Mouse (Mus musculus) megakaryocyte, embryonic 14.5 days (primary cell): ENCODE results near the gene Olfr65. TPM values are rescaled to one million over a fixed set of nuclear protein-coding genes. Genes with fewer than 3 reads are reported as not detected.

ENCODE experiments used
- H3K27me3 ChIP-seq: replicated peaks from 2 replicates; pipeline ENCODE3; 2012; ENCODE audit warnings: inconsistent platforms
- H3K36me3 ChIP-seq: replicated peaks from 2 replicates; pipeline ENCODE3; 2012; ENCODE audit warnings: low read length, inconsistent platforms, mixed read lengths
- H3K4me1 ChIP-seq: 2 replicates; pipeline ENCODE4 v1.6.1; 2012; ENCODE audit warnings: inconsistent platforms
- H3K4me3 ChIP-seq: replicated peaks from 2 replicates; pipeline ENCODE3; 2012; ENCODE audit warnings: moderate library complexity, mild to moderate bottlenecking, inconsistent platforms
- H3K9me3 ChIP-seq: 2 replicates; pipeline ENCODE4 v1.6.1; 2012; ENCODE audit warnings: inconsistent platforms
- FLI1 ChIP-seq: IDR thresholded peaks from 2 replicates; pipeline ENCODE4 v1.6.1; 2012; ENCODE audit warnings: low read length, inconsistent platforms, mixed read lengths
- GATA1 ChIP-seq: IDR thresholded peaks from 3 replicates; pipeline ENCODE4 v1.6.1; 2012; ENCODE audit warnings: mixed read lengths, low read length, inconsistent platforms, borderline replicate concordance
- polyA plus RNA-seq: library from polyadenylated mRNA; stranded (reverse); fragments of >175 nt; gene quantifications from 2 replicates; pipeline ENCODE4 v1.2.3, GENCODE M21; 2012; ENCODE audit warnings: low replicate concordance; ENCODE audit not compliant: insufficient read depth

Olfr65 gene
- polyA plus RNA-seq, 1 experiment, result not detected

- no peak within 1 kb of the TSS for H3K4me3 ChIP-seq
- no peak for TF ChIP-seq FLI1
- TF ChIP-seq GATA1, result no peak
- no peaks in the 10 kb centered on the region for H3K27me3 ChIP-seq
- no peaks in the 10 kb centered on the region for H3K36me3 ChIP-seq
- peaks cover 3% of the 10 kb centered on the region; the same call in 1 of the 2 replicates for H3K4me1 ChIP-seq
- no peaks in the 10 kb centered on the region for H3K9me3 ChIP-seq
These were observed 8.9 kb upstream of the Olfr65 start, which contains the start of gene Olfr64 for GRCm38 (mm10) chr7:103894385-103894784. Gene Olfr64, minus strand, starts transcription at chr7:103894485.

GRCm38 (mm10) chr7:103910047-103910446 is 6.8 kb downstream of the Olfr65 start:
- Histone ChIP-seq H3K4me1 (peaks cover 14% of the 10 kb centered on the region), H3K36me3 (no peaks in the 10 kb centered on the region), H3K9me3 (no peaks in the 10 kb centered on the region), H3K27me3 (no peaks in the 10 kb centered on the region), H3K4me3 (no peak overlapping the region)
- TF ChIP-seq FLI1, result no peak
- no peak for TF ChIP-seq GATA1

- Histone ChIP-seq H3K27me3 (no peaks in the 10 kb centered on the region), H3K4me3 (no peak overlapping the region), H3K36me3 (no peaks in the 10 kb centered on the region), H3K9me3 (no peaks in the 10 kb centered on the region), H3K4me1 (peaks cover 14% of the 10 kb centered on the region)
- no peak for TF ChIP-seq GATA1
- no peak for TF ChIP-seq FLI1
These were observed 9.8 kb downstream of the Olfr65 start for GRCm38 (mm10) chr7:103912969-103913511.

GRCm38 (mm10) chr7:103915338-103915737 is 12.1 kb downstream of the Olfr65 start:
- no peaks in the 10 kb centered on the region for H3K36me3 ChIP-seq
- no peak overlapping the region for H3K4me3 ChIP-seq
- H3K4me1 ChIP-seq, result peaks cover 4% of the 10 kb centered on the region
- no peak for TF ChIP-seq GATA1
- no peak for TF ChIP-seq FLI1
- no peaks in the 10 kb centered on the region for H3K9me3 ChIP-seq
- H3K27me3 ChIP-seq, result no peaks in the 10 kb centered on the region

- Histone ChIP-seq H3K4me1 (no peaks in the 10 kb centered on the region), H3K27me3 (no peaks in the 10 kb centered on the region), H3K9me3 (no peaks in the 10 kb centered on the region), H3K36me3 (no peaks in the 10 kb centered on the region), H3K4me3 (no peak within 1 kb of the TSS)
- TF ChIP-seq GATA1 (no peak), FLI1 (no peak)
These were observed 25.2 kb downstream of the Olfr65 start, which contains the start of gene Olfr631 for GRCm38 (mm10) chr7:103928525-103928924. Gene Olfr631, plus strand, starts transcription at chr7:103928825.

GRCm38 (mm10) chr7:103934264-103934663 is 31.0 kb downstream of the Olfr65 start, which contains the start of gene Olfr632:
Gene Olfr632, plus strand, starts transcription at chr7:103934347.
- H3K36me3 ChIP-seq, result no peaks in the 10 kb centered on the region
- H3K4me1 ChIP-seq, result no peaks in the 10 kb centered on the region; the same call in 1 of the 2 replicates
- no peaks in the 10 kb centered on the region for H3K9me3 ChIP-seq
- TF ChIP-seq GATA1, result no peak
- no peak for TF ChIP-seq FLI1
- H3K4me3 ChIP-seq, result no peak within 1 kb of the TSS
- no peaks in the 10 kb centered on the region for H3K27me3 ChIP-seq

GRCm38 (mm10) chr7:103942730-103943129 is 39.4 kb downstream of the Olfr65 start:
- H3K36me3 ChIP-seq, result no peaks in the 10 kb centered on the region
- H3K9me3 ChIP-seq, result no peaks in the 10 kb centered on the region
- TF ChIP-seq FLI1, result no peak
- no peak for TF ChIP-seq GATA1
- no peaks in the 10 kb centered on the region; the same call in 1 of the 2 replicates for H3K4me1 ChIP-seq
- H3K27me3 ChIP-seq, result no peaks in the 10 kb centered on the region
- no peak overlapping the region for H3K4me3 ChIP-seq

GRCm38 (mm10) chr7:103944137-103944536 is 40.9 kb downstream of the Olfr65 start, which contains the start of gene Olfr633:
Gene Olfr633, plus strand, starts transcription at chr7:103944437.
- Histone ChIP-seq H3K4me3 (no peak within 1 kb of the TSS), H3K4me1 (no peaks in the 10 kb centered on the region), H3K9me3 (no peaks in the 10 kb centered on the region), H3K36me3 (no peaks in the 10 kb centered on the region), H3K27me3 (no peaks in the 10 kb centered on the region)
- no peak for TF ChIP-seq FLI1
- no peak for TF ChIP-seq GATA1

Other genes starting within 250 kb of the Olfr65 start
- 0.41 TPM in 1 of 2 replicates, not detected in the other for gene Olfr623, start 239.8 kb upstream of the Olfr65 start, polyA plus RNA-seq
- gene Olfr624, start 232.3 kb upstream of the Olfr65 start, polyA plus RNA-seq, result not detected in 2 replicates
- not detected in 2 replicates for gene Olfr625-ps1, start 220.8 kb upstream of the Olfr65 start, polyA plus RNA-seq
- not detected in 2 replicates for gene Olfr243, start 188.8 kb upstream of the Olfr65 start, polyA plus RNA-seq
- gene Olfr628, start 173.1 kb upstream of the Olfr65 start, polyA plus RNA-seq, result not detected in 2 replicates
- not detected in 2 replicates for gene Olfr629, start 158.5 kb upstream of the Olfr65 start, polyA plus RNA-seq
- not detected in 2 replicates for gene Olfr630, start 146.2 kb upstream of the Olfr65 start, polyA plus RNA-seq
- gene Olfr69, start 131.9 kb upstream of the Olfr65 start, polyA plus RNA-seq, result not detected in 2 replicates
- not detected in 2 replicates for gene Olfr68, start 123.8 kb upstream of the Olfr65 start, polyA plus RNA-seq
- not detected in 2 replicates for gene Olfr67, start 111.7 kb upstream of the Olfr65 start, polyA plus RNA-seq
- gene Hbb-bt, start 89.5 kb upstream of the Olfr65 start, polyA plus RNA-seq, result 492 and 1,761 TPM in 2 replicates
- 423 and 663 TPM in 2 replicates for gene Hbb-bs, start 75.4 kb upstream of the Olfr65 start, polyA plus RNA-seq
- not detected in 2 replicates for gene Hbb-bh2, start 63.0 kb upstream of the Olfr65 start, polyA plus RNA-seq
- gene Hbb-bh1, start 60.3 kb upstream of the Olfr65 start, polyA plus RNA-seq, result not detected in 2 replicates
- gene Hbb-y, start 50.3 kb upstream of the Olfr65 start, polyA plus RNA-seq, result 3.6 TPM in 1 of 2 replicates, not detected in the other
- not detected in 2 replicates for gene Olfr66, start 17.2 kb upstream of the Olfr65 start, polyA plus RNA-seq
- not detected in 2 replicates for gene Olfr64, start 9.0 kb upstream of the Olfr65 start, polyA plus RNA-seq
- not detected in 2 replicates for gene Olfr631, start 25.3 kb downstream of the Olfr65 start, polyA plus RNA-seq
- not detected in 2 replicates for gene Olfr632, start 30.9 kb downstream of the Olfr65 start, polyA plus RNA-seq
- gene Olfr633, start 41.0 kb downstream of the Olfr65 start, polyA plus RNA-seq, result not detected in 2 replicates
- not detected in 2 replicates for gene Olfr635, start 67.7 kb downstream of the Olfr65 start, polyA plus RNA-seq
- gene Olfr638, start 95.3 kb downstream of the Olfr65 start, polyA plus RNA-seq, result not detected in 2 replicates
- gene Olfr639, start 113.8 kb downstream of the Olfr65 start, polyA plus RNA-seq, result not detected in 2 replicates
- gene Olfr640, start 122.1 kb downstream of the Olfr65 start, polyA plus RNA-seq, result not detected in 2 replicates
- not detected in 2 replicates for gene Olfr641, start 132.0 kb downstream of the Olfr65 start, polyA plus RNA-seq
- gene Olfr642, start 149.2 kb downstream of the Olfr65 start, polyA plus RNA-seq, result not detected in 2 replicates
- gene 4930516K23Rik, start 158.0 kb downstream of the Olfr65 start, polyA plus RNA-seq, result 0.04 TPM in 1 of 2 replicates, not detected in the other
- gene Olfr644, start 168.4 kb downstream of the Olfr65 start, polyA plus RNA-seq, result not detected in 2 replicates
- not detected in 2 replicates for gene Olfr645, start 182.0 kb downstream of the Olfr65 start, polyA plus RNA-seq
- 0.13 TPM in 1 of 2 replicates, not detected in the other for gene Olfr646, start 201.4 kb downstream of the Olfr65 start, polyA plus RNA-seq
- not detected in 2 replicates for gene Ubqln5, start 226.3 kb downstream of the Olfr65 start, polyA plus RNA-seq
- gene Olfr643, start 233.9 kb downstream of the Olfr65 start, polyA plus RNA-seq, result not detected in 2 replicates
- gene Ubqln3, start 239.8 kb downstream of the Olfr65 start, polyA plus RNA-seq, result not detected in 2 replicates
- gene Ubqlnl, start 247.1 kb downstream of the Olfr65 start, polyA plus RNA-seq, result 0.06 TPM in 1 of 2 replicates, not detected in the other